Mouse (Mus musculus) heart, postnatal 0 days (tissue): ENCODE measurements around the gene Vps41. TPM values are rescaled to one million over a fixed set of nuclear protein-coding genes. Genes with fewer than 3 reads are reported as not detected.

Experiments
- ATAC-seq: fragments of 200-750 bp; cut with Nextera tagmentation; 2 replicates; pipeline ENCODE4 v1.8.0; 2017; ENCODE audit warnings: low read depth, moderate number of reproducible peaks, moderate library complexity; ENCODE audit not compliant: insufficient read depth
- DNase-seq: peaks from one replicate; pipeline ENCODE4 v3.0.0-alpha.2; 2016; ENCODE audit warnings: low spot score
- H3K27ac ChIP-seq: fragments of 300-500 bp; sonication (generic); 2 replicates; pipeline ENCODE4 v1.5.1; 2014; ENCODE audit warnings: low read depth, mild to moderate bottlenecking
- H3K27me3 ChIP-seq: fragments of 300-500 bp; sonication (generic); 2 replicates; pipeline ENCODE4 v1.6.1; 2014; ENCODE audit warnings: low read length, mixed read lengths; ENCODE audit not compliant: control insufficient read depth, insufficient read depth
- H3K36me3 ChIP-seq: fragments of 300-500 bp; sonication (generic); replicated peaks from 2 replicates; pipeline ENCODE4 v1.6.1; 2014; ENCODE audit warnings: low read length, mixed read lengths; ENCODE audit not compliant: control insufficient read depth, insufficient read depth
- H3K4me1 ChIP-seq: fragments of 300-500 bp; sonication (generic); 2 replicates; pipeline ENCODE4 v1.6.1; 2014; ENCODE audit warnings: antibody characterized with exemption; ENCODE audit not compliant: control insufficient read depth, insufficient read depth
- H3K4me2 ChIP-seq: fragments of 300-500 bp; sonication (generic); 2 replicates; pipeline ENCODE4 v1.6.1; 2014; ENCODE audit warnings: low read depth, mild to moderate bottlenecking, low read length, moderate library complexity
- H3K4me3 ChIP-seq: fragments of 300-500 bp; sonication (generic); 2 replicates; pipeline ENCODE4 v1.5.1; 2014; ENCODE audit warnings: low read depth, low read length
- H3K9ac ChIP-seq: fragments of 300-500 bp; sonication (generic); replicated peaks from 2 replicates; pipeline ENCODE4 v1.6.1; 2014; ENCODE audit warnings: low read depth, low read length, mixed read lengths
- H3K9me3 ChIP-seq: fragments of 300-500 bp; sonication (generic); replicated peaks from 2 replicates; pipeline ENCODE4 v1.6.1; 2016; ENCODE audit warnings: low read length; ENCODE audit not compliant: control insufficient read depth
- CTCF ChIP-seq: IDR thresholded peaks from 2 replicates; pipeline ENCODE4 v1.5.1; 2016; ENCODE audit warnings: antibody characterized with exemption, control low read depth, low read depth
- EP300 ChIP-seq: IDR thresholded peaks from 2 replicates; pipeline ENCODE4 v1.6.1; 2016; ENCODE audit warnings: antibody characterized with exemption, low read depth
- WGBS: fragments of 180-500 bp; shearing (Covaris S2); extraction: QIAGEN DNeasy Blood & Tissue Kit; methylation state at CpG from one replicate; pipeline ENCODE4 v1.1.7; 2014; 5-methylcytosine and 5-hydroxymethylcytosine counted together
- polyA plus RNA-seq: library from polyadenylated mRNA; unstranded; fragments of >200 nt; fragmentation: Nextera tagmentation; extraction: Ambion mirVana; gene quantifications from 2 replicates; pipeline ENCODE4 v1.2.1, GENCODE M21; 2015
- total RNA-seq: library from RNA; depleted of rRNA; stranded (reverse); fragments of >200 nt; gene quantifications from 2 replicates; pipeline ENCODE4 v1.2.3, GENCODE M21; 2014; ENCODE audit warnings: low replicate concordance

The Vps41 gene
- total and polyA plus RNA-seq, 2 experiments from 2014 or later: 25.2 to 32.6 TPM

GRCm38 (mm10) chr13:18841752-18842282 lies 124.7 kb downstream of the Vps41 start:
- H3K9ac ChIP-seq: no peak overlapping the region
- TF ChIP-seq CTCF (no peak), EP300 (no peak)

GRCm38 (mm10) chr13:18842556-18842955 lies 125.5 kb downstream of the Vps41 start:
- TF ChIP-seq CTCF (no peak), EP300 (no peak)
- ATAC-seq (no peak), DNase-seq (no peak)

More at GRCm38 (mm10) chr13:18841752-18842282, 124.7 kb downstream of the Vps41 start:
- ATAC-seq (no peak), DNase-seq (no peak)
- Histone ChIP-seq H3K27me3 (no peaks in the 10 kb centered on the region), H3K4me3 (no peak overlapping the region), H3K9me3 (no peaks in the 10 kb centered on the region), H3K27ac (no peak overlapping the region), H3K4me2 (no peak overlapping the region), H3K36me3 (peaks cover 19% of the 10 kb centered on the region; the same call in 1 of the 2 replicates), H3K4me1 (no peaks in the 10 kb centered on the region)
- WGBS: 87% methylated on average over 6 of the region's 6 CpGs

GRCm38 (mm10) chr13:18843546-18843945 lies 126.5 kb downstream of the Vps41 start:
- ATAC-seq (no peak), DNase-seq (no peak)
- Histone ChIP-seq H3K4me2 (no peak overlapping the region), H3K27me3 (no peaks in the 10 kb centered on the region), H3K9ac (no peak overlapping the region), H3K36me3 (peaks cover 21% of the 10 kb centered on the region; the same call in 1 of the 2 replicates), H3K4me1 (no peaks in the 10 kb centered on the region), H3K4me3 (no peak overlapping the region), H3K9me3 (no peaks in the 10 kb centered on the region), H3K27ac (no peak overlapping the region)
- TF ChIP-seq EP300: no peak
- no peak for TF ChIP-seq CTCF
- WGBS: 82% methylated on average over 1 of the region's 1 CpGs

More at GRCm38 (mm10) chr13:18842556-18842955, 125.5 kb downstream of the Vps41 start:
- H3K36me3 ChIP-seq: peaks cover 19% of the 10 kb centered on the region; the same call in 1 of the 2 replicates
- no peak overlapping the region for H3K9ac ChIP-seq
- no peak overlapping the region for H3K27ac ChIP-seq
- H3K4me1 ChIP-seq: no peaks in the 10 kb centered on the region
- no peaks in the 10 kb centered on the region for H3K27me3 ChIP-seq
- H3K4me2 ChIP-seq: no peak overlapping the region
- no peaks in the 10 kb centered on the region for H3K9me3 ChIP-seq
- WGBS: 83% methylated on average over 4 of the region's 4 CpGs
- no peak overlapping the region for H3K4me3 ChIP-seq

GRCm38 (mm10) chr13:18847386-18847785 lies 130.3 kb downstream of the Vps41 start:
- DNase-seq (no peak), ATAC-seq (no peak)
- 20% methylated on average over 3 of the region's 3 CpGs for WGBS
- no peaks in the 10 kb centered on the region for H3K27me3 ChIP-seq
- no peaks in the 10 kb centered on the region for H3K4me1 ChIP-seq
- no peak overlapping the region for H3K9ac ChIP-seq
- H3K4me3 ChIP-seq: no peak overlapping the region
- TF ChIP-seq EP300 (no peak), CTCF (no peak)
- H3K9me3 ChIP-seq: no peaks in the 10 kb centered on the region
- H3K27ac ChIP-seq: no peak overlapping the region
- no peak overlapping the region for H3K4me2 ChIP-seq
- peaks cover 21% of the 10 kb centered on the region; the same call in 1 of the 2 replicates for H3K36me3 ChIP-seq

- H3K4me1 ChIP-seq: no peaks in the 10 kb centered on the region
- TF ChIP-seq CTCF: no peak
- no peak for TF ChIP-seq EP300
- no peak for ATAC-seq
These were observed 132.5 kb downstream of the Vps41 start for GRCm38 (mm10) chr13:18849563-18849962.

GRCm38 (mm10) chr13:18851182-18851581 lies 134.1 kb downstream of the Vps41 start:
- Histone ChIP-seq H3K9ac (no peak overlapping the region), H3K4me1 (no peaks in the 10 kb centered on the region), H3K4me3 (no peak overlapping the region), H3K4me2 (no peak overlapping the region), H3K27me3 (no peaks in the 10 kb centered on the region), H3K36me3 (peaks cover 17% of the 10 kb centered on the region), H3K27ac (no peak overlapping the region), H3K9me3 (no peaks in the 10 kb centered on the region)
- WGBS: 66% methylated on average over 4 of the region's 4 CpGs
- DNase-seq (no peak), ATAC-seq (no peak)
- TF ChIP-seq EP300 (no peak), CTCF (no peak)

More at GRCm38 (mm10) chr13:18849563-18849962, 132.5 kb downstream of the Vps41 start:
- H3K27ac ChIP-seq: no peak overlapping the region
- H3K9me3 ChIP-seq: no peaks in the 10 kb centered on the region
- DNase-seq: no peak
- no peaks in the 10 kb centered on the region for H3K27me3 ChIP-seq
- no peak overlapping the region for H3K9ac ChIP-seq
- peaks cover 17% of the 10 kb centered on the region; the same call in 1 of the 2 replicates for H3K36me3 ChIP-seq
- no peak overlapping the region for H3K4me2 ChIP-seq
- H3K4me3 ChIP-seq: no peak overlapping the region
